Mouse (Mus musculus): ENCODE measurements around the gene Sergef.

- TF ChIP-seq CTCF (IDR thresholded peaks at IDR 0.05; ENCODE audit: borderline replicate concordance, insufficient read depth, low read length), result no peak
- TF ChIP-seq POLR2A (IDR thresholded peaks at IDR 0.05; ENCODE audit: low read depth, low read length), result no peak
These were observed 91.5 kb downstream of the Sergef start for GRCm38 (mm10) chr7:46548124-46548523.
